Mouse (Mus musculus) G1E (cell line): ENCODE measurements around the gene Angptl6. TPM values are rescaled to one million over a fixed set of nuclear protein-coding genes. Genes with fewer than 3 reads are reported as not detected.

ENCODE experiments used
- ATAC-seq: 2 replicates; pipeline ENCODE4 v1.8.0; 2016; ENCODE audit warnings: mild to moderate bottlenecking; ENCODE audit not compliant: insufficient number of reproducible peaks, poor library complexity, low FRiP score, severe bottlenecking; ENCODE audit errors: extremely low read depth
- DNase-seq: peaks from one replicate; pipeline ENCODE4 v3.0.0; 2012; ENCODE audit warnings: low spot score
- H3K27me3 ChIP-seq: 2 replicates; pipeline ENCODE4 v1.6.1; 2012; ENCODE audit warnings: mild to moderate bottlenecking, low read length, inconsistent platforms; ENCODE audit not compliant: insufficient read depth
- H3K36me3 ChIP-seq: replicated peaks from 2 replicates; pipeline ENCODE3; 2012; ENCODE audit warnings: mild to moderate bottlenecking, inconsistent platforms
- H3K4me1 ChIP-seq: 2 replicates; pipeline ENCODE4 v1.6.1; 2012; ENCODE audit warnings: low read depth, low read length, inconsistent platforms, mixed read lengths; ENCODE audit not compliant: insufficient read depth
- H3K4me3 ChIP-seq: 2 replicates; pipeline ENCODE4 v1.5.1; 2012; ENCODE audit warnings: low read depth, mild to moderate bottlenecking, inconsistent platforms, low read length, moderate library complexity, mixed read lengths
- H3K9me3 ChIP-seq: replicated peaks from 2 replicates; pipeline ENCODE4 v1.6.1; 2012; ENCODE audit warnings: inconsistent platforms
- CTCF ChIP-seq: IDR thresholded peaks from 2 replicates; pipeline ENCODE4 v1.5.1; 2012; ENCODE audit warnings: low read depth, low read length, inconsistent platforms, mixed read lengths
- GATA1 ChIP-seq: IDR thresholded peaks from 2 replicates; pipeline ENCODE4 v1.6.1; 2012; ENCODE audit warnings: borderline replicate concordance, low read length, inconsistent platforms, mixed read lengths
- GATA2 ChIP-seq: IDR thresholded peaks from 2 replicates; pipeline ENCODE4 v1.6.1; 2012; ENCODE audit warnings: low read depth, low read length, inconsistent platforms, borderline replicate concordance
- POLR2AphosphoS5 ChIP-seq: IDR thresholded peaks from 2 replicates; pipeline ENCODE4 v1.6.1; 2012; ENCODE audit warnings: low read depth, low read length, inconsistent platforms; ENCODE audit not compliant: insufficient replicate concordance
- TAL1 ChIP-seq: conservative IDR thresholded peaks from 2 replicates; pipeline ENCODE4 v1.6.1; 2012; ENCODE audit warnings: low read depth, low read length, inconsistent platforms, mixed read lengths
- polyA plus RNA-seq: library from polyadenylated mRNA; stranded (reverse); fragments of >175 nt; gene quantifications from 2 replicates; pipeline ENCODE4 v1.2.3, GENCODE M21; 2012
- total RNA-seq, 2 experiments: library from RNA; stranded (forward) in 1 of 2; stranded (reverse) in 1 of 2; fragments of 200-1000 nt in 1 of 2; fragments of >200 nt in 1 of 2; fragmentation: Nextera tagmentation in 1 of 2; gene quantifications; 2 replicates each; pipeline ENCODE4 v1.2.3; 2014 to 2017

Gene Angptl6
- total and polyA plus RNA-seq, 3 experiments: 0.66 to 2.4 (median 1.2) TPM

DNA sequence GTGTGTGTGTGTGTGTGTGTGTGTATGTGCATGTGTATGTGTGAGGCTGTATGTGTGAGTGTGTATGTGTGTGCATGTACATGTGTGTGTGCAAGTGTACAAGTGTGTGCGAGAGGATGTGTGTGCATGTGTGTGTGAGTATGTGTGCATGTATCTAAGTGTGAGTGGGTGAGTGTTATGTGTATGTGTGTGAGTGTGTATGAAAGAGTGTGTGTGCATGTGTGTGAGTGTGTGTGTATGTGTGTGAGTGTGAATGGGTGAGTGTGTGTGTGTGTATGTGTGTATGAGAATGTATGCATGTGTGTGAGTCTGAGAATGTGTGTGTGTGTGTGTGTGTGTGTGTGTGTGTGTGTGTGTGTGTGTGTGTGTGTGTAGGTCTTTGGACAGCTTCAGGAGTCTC, 51.4 kb downstream of the Angptl6 start:
- Histone ChIP-seq H3K9me3 (no peaks in the 10 kb centered on the region), H3K4me1 (peaks cover 3% of the 10 kb centered on the region; the same call in 1 of the 2 replicates), H3K27me3 (peaks cover 25% of the 10 kb centered on the region), H3K4me3 (no peak overlapping the region), H3K36me3 (no peaks in the 10 kb centered on the region)
- TF ChIP-seq POLR2AphosphoS5 (no peak), CTCF (no peak), GATA1 (no peak), TAL1 (no peak)
- ATAC-seq: no peak
- DNase-seq: no peak

DNA sequence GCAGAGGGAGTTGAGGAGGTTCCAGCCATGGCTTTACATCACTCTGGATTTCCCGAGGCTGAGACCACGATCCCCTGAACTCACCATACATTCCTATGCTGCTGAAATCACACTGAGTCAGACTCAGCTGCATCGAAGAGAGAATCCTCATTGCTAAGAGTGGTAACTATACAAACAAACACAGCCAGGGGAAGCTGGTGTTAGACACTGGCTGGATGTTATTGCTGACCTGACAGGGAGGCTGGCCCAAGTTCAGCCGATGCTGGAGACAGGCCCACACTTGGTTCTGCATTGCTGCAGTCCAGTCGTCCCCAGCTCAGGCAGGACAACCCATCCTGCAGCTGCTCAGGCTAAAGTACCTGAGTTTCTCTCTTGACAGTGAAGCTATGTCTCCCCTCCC, 53.7 kb downstream of the Angptl6 start:
- Histone ChIP-seq H3K36me3 (no peaks in the 10 kb centered on the region), H3K4me3 (no peak overlapping the region), H3K4me1 (peaks cover under 1% of the 10 kb centered on the region; the same call in 1 of the 2 replicates), H3K27me3 (peaks cover 20% of the 10 kb centered on the region), H3K9me3 (no peaks in the 10 kb centered on the region)
- no peak for DNase-seq
- no peak for ATAC-seq
- TF ChIP-seq GATA2 (no peak), TAL1 (no peak), CTCF (no peak)

Other genes with a start within 250 kb of the Angptl6 start
- 175 and 176 TPM in 2 replicates for gene Ubl5, start 236.8 kb downstream of the Angptl6 start, total RNA-seq (2014; fragmentation: Nextera tagmentation)
- 256 and 270 TPM in 2 replicates for gene Ubl5, start 236.8 kb downstream of the Angptl6 start, total RNA-seq (2017)
- 9.2 and 18.4 TPM in 2 replicates for gene Ubl5, start 236.8 kb downstream of the Angptl6 start, polyA plus RNA-seq
- gene Fbxl12, start 235.0 kb downstream of the Angptl6 start, total RNA-seq (2014; fragmentation: Nextera tagmentation): 25.6 and 34.2 TPM in 2 replicates
- gene Fbxl12, start 235.0 kb downstream of the Angptl6 start, total RNA-seq (2017): 6.3 and 7.9 TPM in 2 replicates
- 15.4 and 22.0 TPM in 2 replicates for gene Fbxl12, start 235.0 kb downstream of the Angptl6 start, polyA plus RNA-seq
- 13.2 and 17.6 TPM in 2 replicates for gene Pin1, start 227.6 kb downstream of the Angptl6 start, total RNA-seq (2014; fragmentation: Nextera tagmentation)
- gene Pin1, start 227.6 kb downstream of the Angptl6 start, total RNA-seq (2017): 17.0 and 21.3 TPM in 2 replicates
- gene Pin1, start 227.6 kb downstream of the Angptl6 start, polyA plus RNA-seq: 27.3 and 28.7 TPM in 2 replicates
- not detected in 2 replicates for gene Olfm2, start 133.4 kb downstream of the Angptl6 start, total RNA-seq (2014; fragmentation: Nextera tagmentation)
- 0.06 TPM in 1 of 2 replicates, not detected in the other for gene Olfm2, start 133.4 kb downstream of the Angptl6 start, total RNA-seq (2017)
- not detected in 2 replicates for gene Olfm2, start 133.4 kb downstream of the Angptl6 start, polyA plus RNA-seq
- not detected in 2 replicates for gene Col5a3, start 64.7 kb downstream of the Angptl6 start, total RNA-seq (2014; fragmentation: Nextera tagmentation)
- 0.11 TPM in 1 of 2 replicates, not detected in the other for gene Col5a3, start 64.7 kb downstream of the Angptl6 start, total RNA-seq (2017)
- gene Col5a3, start 64.7 kb downstream of the Angptl6 start, polyA plus RNA-seq: not detected in 2 replicates
- gene Rdh8, start 61.2 kb downstream of the Angptl6 start, total RNA-seq (2014; fragmentation: Nextera tagmentation): not detected in 2 replicates
- gene Rdh8, start 61.2 kb downstream of the Angptl6 start, total RNA-seq (2017): 0.06 TPM in 1 of 2 replicates, not detected in the other
- not detected in 2 replicates for gene Rdh8, start 61.2 kb downstream of the Angptl6 start, polyA plus RNA-seq
- gene A230050P20Rik, start 11.1 kb downstream of the Angptl6 start, total RNA-seq (2014; fragmentation: Nextera tagmentation): not detected in 2 replicates
- 0.05 TPM in 1 of 2 replicates, not detected in the other for gene A230050P20Rik, start 11.1 kb downstream of the Angptl6 start, total RNA-seq (2017)
- gene A230050P20Rik, start 11.1 kb downstream of the Angptl6 start, polyA plus RNA-seq: 0.04 and 0.05 TPM in 2 replicates
- 40.3 and 47.7 TPM in 2 replicates for gene Ppan, start 8.4 kb upstream of the Angptl6 start, total RNA-seq (2014; fragmentation: Nextera tagmentation)
- 66.9 and 71.7 TPM in 2 replicates for gene Ppan, start 8.4 kb upstream of the Angptl6 start, total RNA-seq (2017)
- gene Ppan, start 8.4 kb upstream of the Angptl6 start, polyA plus RNA-seq: 297 and 313 TPM in 2 replicates
- gene Eif3g, start 18.9 kb upstream of the Angptl6 start, total RNA-seq (2014; fragmentation: Nextera tagmentation): 198 and 222 TPM in 2 replicates
- 173 and 175 TPM in 2 replicates for gene Eif3g, start 18.9 kb upstream of the Angptl6 start, total RNA-seq (2017)
- 475 and 545 TPM in 2 replicates for gene Eif3g, start 18.9 kb upstream of the Angptl6 start, polyA plus RNA-seq
- gene Dnmt1, start 80.2 kb upstream of the Angptl6 start, total RNA-seq (2014; fragmentation: Nextera tagmentation): 142 and 148 TPM in 2 replicates
- gene Dnmt1, start 80.2 kb upstream of the Angptl6 start, total RNA-seq (2017): 167 and 197 TPM in 2 replicates
- gene Dnmt1, start 80.2 kb upstream of the Angptl6 start, polyA plus RNA-seq: 178 and 209 TPM in 2 replicates
- gene S1pr2, start 97.1 kb upstream of the Angptl6 start, total RNA-seq (2014; fragmentation: Nextera tagmentation): 1.8 and 8.4 TPM in 2 replicates
- 2.1 and 2.8 TPM in 2 replicates for gene S1pr2, start 97.1 kb upstream of the Angptl6 start, total RNA-seq (2017)
- 1.6 TPM in 2 replicates for gene S1pr2, start 97.1 kb upstream of the Angptl6 start, polyA plus RNA-seq
- 38.4 and 39.6 TPM in 2 replicates for gene Mrpl4, start 123.0 kb upstream of the Angptl6 start, total RNA-seq (2014; fragmentation: Nextera tagmentation)
- gene Mrpl4, start 123.0 kb upstream of the Angptl6 start, total RNA-seq (2017): 39.1 and 51.5 TPM in 2 replicates
- 92.6 and 129 TPM in 2 replicates for gene Mrpl4, start 123.0 kb upstream of the Angptl6 start, polyA plus RNA-seq
- 9.6 and 9.9 TPM in 2 replicates for gene Icam1, start 136.3 kb upstream of the Angptl6 start, total RNA-seq (2014; fragmentation: Nextera tagmentation)
- gene Icam1, start 136.3 kb upstream of the Angptl6 start, total RNA-seq (2017): 15.7 and 17.1 TPM in 2 replicates
- 5.0 and 5.8 TPM in 2 replicates for gene Icam1, start 136.3 kb upstream of the Angptl6 start, polyA plus RNA-seq
- 2.1 and 4.8 TPM in 2 replicates for gene Icam4, start 149.6 kb upstream of the Angptl6 start, total RNA-seq (2014; fragmentation: Nextera tagmentation)
- 8.2 and 10.6 TPM in 2 replicates for gene Icam4, start 149.6 kb upstream of the Angptl6 start, total RNA-seq (2017)
- 8.3 and 11.2 TPM in 2 replicates for gene Icam4, start 149.6 kb upstream of the Angptl6 start, polyA plus RNA-seq
- not detected in 2 replicates for gene Icam5, start 152.3 kb upstream of the Angptl6 start, total RNA-seq (2014; fragmentation: Nextera tagmentation)
- 0.33 and 0.99 TPM in 2 replicates for gene Icam5, start 152.3 kb upstream of the Angptl6 start, total RNA-seq (2017)
- 0.30 and 0.38 TPM in 2 replicates for gene Icam5, start 152.3 kb upstream of the Angptl6 start, polyA plus RNA-seq
- gene Zglp1, start 187.4 kb upstream of the Angptl6 start, total RNA-seq (2014; fragmentation: Nextera tagmentation): not detected in 2 replicates
- gene Zglp1, start 187.4 kb upstream of the Angptl6 start, total RNA-seq (2017): not detected in 2 replicates
- gene Zglp1, start 187.4 kb upstream of the Angptl6 start, polyA plus RNA-seq: 4.0 and 4.5 TPM in 2 replicates
- 0.98 and 2.2 TPM in 2 replicates for gene Gm49373, start 193.4 kb upstream of the Angptl6 start, total RNA-seq (2014; fragmentation: Nextera tagmentation)
- 0.33 and 1.0 TPM in 2 replicates for gene Gm49373, start 193.4 kb upstream of the Angptl6 start, total RNA-seq (2017)
- 0.61 and 1.2 TPM in 2 replicates for gene Gm49373, start 193.4 kb upstream of the Angptl6 start, polyA plus RNA-seq
- 52.4 and 58.5 TPM in 2 replicates for gene Fdx1l, start 193.9 kb upstream of the Angptl6 start, total RNA-seq (2014; fragmentation: Nextera tagmentation)
- 54.3 and 56.1 TPM in 2 replicates for gene Fdx1l, start 193.9 kb upstream of the Angptl6 start, total RNA-seq (2017)
- 30.6 and 31.0 TPM in 2 replicates for gene Fdx1l, start 193.9 kb upstream of the Angptl6 start, polyA plus RNA-seq
- 95.6 and 162 TPM in 2 replicates for gene Gm38431, start 212.3 kb upstream of the Angptl6 start, total RNA-seq (2014; fragmentation: Nextera tagmentation)
- 2.1 and 2.8 TPM in 2 replicates for gene Gm38431, start 212.3 kb upstream of the Angptl6 start, total RNA-seq (2017)
- 382 and 444 TPM in 2 replicates for gene Gm38431, start 212.3 kb upstream of the Angptl6 start, polyA plus RNA-seq
- 35.1 and 72.2 TPM in 2 replicates for gene Raver1, start 212.3 kb upstream of the Angptl6 start, total RNA-seq (2014; fragmentation: Nextera tagmentation)
- 18.5 and 19.6 TPM in 2 replicates for gene Raver1, start 212.3 kb upstream of the Angptl6 start, total RNA-seq (2017)
- gene Raver1, start 212.3 kb upstream of the Angptl6 start, polyA plus RNA-seq: 0.62 and 0.92 TPM in 2 replicates